Mouse (Mus musculus): ENCODE measurements around the gene Tsfm. TPM values are rescaled to one million over a fixed set of nuclear protein-coding genes. Genes with fewer than 3 reads are reported as not detected.
"Not testable (repeated sequence)": the region's sequence is repeated elsewhere in the genome, so short reads cannot be mapped to it uniquely, and the experiment has no call there.

The Tsfm gene
- polyA plus RNA-seq, 1 experiment from 2014 or later, result 91.4 TPM

GRCm38 (mm10) chr10:127071203-127071602 is 40.6 kb upstream of the Tsfm start:
- Histone ChIP-seq H3K4me1 (replicated peaks) (peaks cover 38% of the 10 kb centered on the region), H3K36me3 (peaks cover 26% of the 10 kb centered on the region), H3K4me3 (peak overlapping the region; percentile 74), H3K27me3 (ENCODE audit: insufficient read depth, poor library complexity, severe bottlenecking) (peaks cover 14% of the 10 kb centered on the region), H3K9me3 (no peaks in the 10 kb centered on the region), H3K27ac (peak overlapping the region; percentile 93; the same call in 1 of the 2 replicates)
- 81% methylated on average over 9 of the region's 9 CpGs for WGBS
- no peak for DNase-seq (ENCODE audit: low spot score)

- peaks cover 40% of the 10 kb centered on the region for H3K4me1 ChIP-seq (replicated peaks)
- H3K27ac ChIP-seq, result peak within 1 kb of the TSS; percentile 93
- peak within 1 kb of the TSS; percentile 74 for H3K4me3 ChIP-seq
- WGBS, result 4% methylated on average over 36 of the region's 36 CpGs
- H3K36me3 ChIP-seq, result peaks cover 34% of the 10 kb centered on the region
- H3K9me3 ChIP-seq, result no peaks in the 10 kb centered on the region
- peak; percentile 90 for DNase-seq (ENCODE audit: low spot score)
- H3K27me3 ChIP-seq (ENCODE audit: insufficient read depth, poor library complexity, severe bottlenecking), result peaks cover 6% of the 10 kb centered on the region
Observed at GRCm38 (mm10) chr10:127070190-127071121, 39.8 kb upstream of the Tsfm start, which contains the start of gene Tspan31. TSS of gene Tspan31 (minus strand) at chr10:127070264.

GRCm38 (mm10) chr10:127069281-127070189 is 38.9 kb upstream of the Tsfm start:
- no peaks in the 10 kb centered on the region for H3K9me3 ChIP-seq
- peak overlapping the region; percentile 74 for H3K4me3 ChIP-seq
- peaks cover 49% of the 10 kb centered on the region for H3K4me1 ChIP-seq (replicated peaks)
- DNase-seq (ENCODE audit: low spot score), result peak; percentile 46
- H3K27me3 ChIP-seq (ENCODE audit: insufficient read depth, poor library complexity, severe bottlenecking), result no peaks in the 10 kb centered on the region
- H3K36me3 ChIP-seq, result peaks cover 43% of the 10 kb centered on the region
- peak overlapping the region; percentile 93 for H3K27ac ChIP-seq
- WGBS, result 9% methylated on average over 30 of the region's 30 CpGs

GRCm38 (mm10) chr10:127068360-127069038 is 37.9 kb upstream of the Tsfm start:
- Histone ChIP-seq H3K9me3 (no peaks in the 10 kb centered on the region), H3K36me3 (peaks cover 47% of the 10 kb centered on the region), H3K4me3 (peak overlapping the region; percentile 74), H3K27me3 (ENCODE audit: insufficient read depth, poor library complexity, severe bottlenecking) (no peaks in the 10 kb centered on the region), H3K27ac (peak overlapping the region; percentile 93), H3K4me1 (replicated peaks) (peaks cover 51% of the 10 kb centered on the region)
- WGBS, result 88% methylated on average over 9 of the region's 9 CpGs
- DNase-seq (ENCODE audit: low spot score), result no peak

GRCm38 (mm10) chr10:127066519-127067018 is 35.9 kb upstream of the Tsfm start:
- DNase-seq (ENCODE audit: low spot score), result no peak
- H3K27ac ChIP-seq, result no peak overlapping the region
- peaks cover 59% of the 10 kb centered on the region for H3K4me1 ChIP-seq (replicated peaks)
- H3K9me3 ChIP-seq, result no peaks in the 10 kb centered on the region
- 88% methylated on average over 14 of the region's 14 CpGs for WGBS
- peak overlapping the region; percentile 20; the same call in 1 of the 2 replicates for H3K4me3 ChIP-seq
- H3K27me3 ChIP-seq (ENCODE audit: insufficient read depth, poor library complexity, severe bottlenecking), result peaks cover 7% of the 10 kb centered on the region; the same call in 1 of the 2 replicates
- peaks cover 47% of the 10 kb centered on the region for H3K36me3 ChIP-seq

GRCm38 (mm10) chr10:127065981-127066380 is 35.3 kb upstream of the Tsfm start:
- H3K27ac ChIP-seq, result no peak overlapping the region
- no peak overlapping the region; the same call in 1 of the 2 replicates for H3K4me3 ChIP-seq

GRCm38 (mm10) chr10:127063913-127064870 is 33.6 kb upstream of the Tsfm start:
- Histone ChIP-seq H3K9me3 (no peaks in the 10 kb centered on the region), H3K4me3 (peak overlapping the region; percentile 85), H3K27me3 (ENCODE audit: insufficient read depth, poor library complexity, severe bottlenecking) (peaks cover 26% of the 10 kb centered on the region; the same call in 1 of the 2 replicates), H3K4me1 (replicated peaks) (peaks cover 66% of the 10 kb centered on the region), H3K36me3 (peaks cover 47% of the 10 kb centered on the region), H3K27ac (peak overlapping the region; percentile 98)
- DNase-seq (ENCODE audit: low spot score), result peak; percentile 49
- 17% methylated on average over 37 of the region's 37 CpGs for WGBS

More at GRCm38 (mm10) chr10:127065981-127066380, 35.3 kb upstream of the Tsfm start:
- Histone ChIP-seq H3K9me3 (no peaks in the 10 kb centered on the region), H3K4me1 (replicated peaks) (peaks cover 60% of the 10 kb centered on the region), H3K36me3 (peaks cover 47% of the 10 kb centered on the region), H3K27me3 (ENCODE audit: insufficient read depth, poor library complexity, severe bottlenecking) (peaks cover 12% of the 10 kb centered on the region; the same call in 1 of the 2 replicates)
- WGBS, result 91% methylated on average over 9 of the region's 9 CpGs
- DNase-seq (ENCODE audit: low spot score), result no peak

- peak; percentile 100 for DNase-seq (ENCODE audit: low spot score)
- Histone ChIP-seq H3K27ac (peak within 1 kb of the TSS; percentile 98), H3K27me3 (ENCODE audit: insufficient read depth, poor library complexity, severe bottlenecking) (peaks cover 34% of the 10 kb centered on the region; the same call in 1 of the 2 replicates), H3K4me1 (replicated peaks) (peaks cover 66% of the 10 kb centered on the region), H3K4me3 (peak within 1 kb of the TSS; percentile 85), H3K9me3 (no peaks in the 10 kb centered on the region), H3K36me3 (peaks cover 42% of the 10 kb centered on the region)
- WGBS, result under 1% methylated on average over 46 of the region's 46 CpGs
Observed at GRCm38 (mm10) chr10:127063239-127063872, 32.7 kb upstream of the Tsfm start, which contains the start of gene Cdk4. TSS of gene Cdk4 (plus strand) at chr10:127063534.

- Histone ChIP-seq H3K9me3 (no peaks in the 10 kb centered on the region), H3K27ac (peak overlapping the region; percentile 98; the same call in 1 of the 2 replicates), H3K4me3 (no peak overlapping the region), H3K4me1 (replicated peaks) (peaks cover 68% of the 10 kb centered on the region), H3K27me3 (ENCODE audit: insufficient read depth, poor library complexity, severe bottlenecking) (peaks cover 36% of the 10 kb centered on the region; the same call in 1 of the 2 replicates), H3K36me3 (peaks cover 37% of the 10 kb centered on the region)
- WGBS, result 81% methylated on average over 5 of the region's 5 CpGs
- DNase-seq (ENCODE audit: low spot score), result no peak
Observed at GRCm38 (mm10) chr10:127062503-127062902, 31.9 kb upstream of the Tsfm start.

GRCm38 (mm10) chr10:127062101-127062500 is 31.5 kb upstream of the Tsfm start:
- H3K9me3 ChIP-seq; DNase-seq (ENCODE audit: low spot score); H3K4me3 ChIP-seq: not testable (repeated sequence)
- WGBS, result 91% methylated on average over 4 of the region's 4 CpGs
- H3K4me1 ChIP-seq (replicated peaks), result peaks cover 70% of the 10 kb centered on the region
- peaks cover 37% of the 10 kb centered on the region; the same call in 1 of the 2 replicates for H3K27me3 ChIP-seq (ENCODE audit: insufficient read depth, poor library complexity, severe bottlenecking)
- H3K36me3 ChIP-seq, result peaks cover 37% of the 10 kb centered on the region
- 0 out of 2 replicates have a peak overlapping the region, but pooled peaks have one; percentile 98 for H3K27ac ChIP-seq
